Mouse (Mus musculus): ENCODE measurements around the gene Iqcc. TPM values are rescaled to one million over a fixed set of nuclear protein-coding genes. Genes with fewer than 3 reads are reported as not detected.
A peak's percentile ranks its signal among the peaks of the same experiment; 100 is the strongest.

Gene Iqcc
- polyA plus RNA-seq (2015; fragmentation: Nextera tagmentation; extraction: Ambion mirVana) = 33.7 and 36.5 TPM in 2 replicates

- peak within 1 kb of the TSS; percentile 93 for H3K9ac ChIP-seq
- no peaks in the 10 kb centered on the region for H3K9me3 ChIP-seq
- peak within 1 kb of the TSS; percentile 89 for H3K27ac ChIP-seq
- peak; percentile 80 for ATAC-seq (ENCODE audit: insufficient number of reproducible peaks, insufficient read depth, low FRiP score, low TSS enrichment, low read depth)
- H3K27me3 ChIP-seq = no peaks in the 10 kb centered on the region
- peaks cover 29% of the 10 kb centered on the region for H3K36me3 ChIP-seq
- H3K4me1 ChIP-seq = peaks cover 25% of the 10 kb centered on the region
- H3K4me2 ChIP-seq = peak within 1 kb of the TSS; percentile 86
- WGBS = 4% methylated on average over 44 of the region's 44 CpGs
- peak within 1 kb of the TSS; percentile 63 for H3K4me3 ChIP-seq
Measured at GRCm38 (mm10) chr4:129618786-129619691, at the start of gene Iqcc. Iqcc (minus strand) TSS chr4:129619099.

GRCm38 (mm10) chr4:129662255-129662813 lies 43.4 kb upstream of the Iqcc start:
- 81% methylated on average over 3 of the region's 3 CpGs for WGBS
- Histone ChIP-seq H3K9ac (no peak overlapping the region), H3K36me3 (peaks cover 65% of the 10 kb centered on the region), H3K4me2 (no peak overlapping the region), H3K4me3 (no peak overlapping the region), H3K4me1 (no peaks in the 10 kb centered on the region), H3K27ac (no peak overlapping the region), H3K9me3 (no peaks in the 10 kb centered on the region), H3K27me3 (no peaks in the 10 kb centered on the region)
- ATAC-seq (ENCODE audit: insufficient number of reproducible peaks, insufficient read depth, low FRiP score, low TSS enrichment, low read depth) = no peak

- Histone ChIP-seq H3K9ac (no peak overlapping the region), H3K27ac (no peak overlapping the region), H3K4me3 (no peak overlapping the region), H3K4me1 (no peaks in the 10 kb centered on the region), H3K4me2 (no peak overlapping the region), H3K27me3 (no peaks in the 10 kb centered on the region), H3K36me3 (peaks cover 65% of the 10 kb centered on the region), H3K9me3 (no peaks in the 10 kb centered on the region)
- 94% methylated on average over 3 of the region's 3 CpGs for WGBS
- ATAC-seq (ENCODE audit: insufficient number of reproducible peaks, insufficient read depth, low FRiP score, low TSS enrichment, low read depth) = no peak
Measured at GRCm38 (mm10) chr4:129661584-129661983, 42.7 kb upstream of the Iqcc start.

GRCm38 (mm10) chr4:129654770-129655169 lies 35.9 kb upstream of the Iqcc start:
- H3K9ac ChIP-seq = no peak overlapping the region
- H3K27me3 ChIP-seq = no peaks in the 10 kb centered on the region
- no peak for ATAC-seq (ENCODE audit: insufficient number of reproducible peaks, insufficient read depth, low FRiP score, low TSS enrichment, low read depth)
- H3K27ac ChIP-seq = no peak overlapping the region; the same call in 1 of the 2 replicates
- H3K36me3 ChIP-seq = peaks cover 95% of the 10 kb centered on the region
- no peak overlapping the region for H3K4me2 ChIP-seq
- 89% methylated on average over 14 of the region's 14 CpGs for WGBS
- no peaks in the 10 kb centered on the region for H3K9me3 ChIP-seq
- no peaks in the 10 kb centered on the region for H3K4me1 ChIP-seq
- no peak overlapping the region for H3K4me3 ChIP-seq

- no peak for ATAC-seq (ENCODE audit: insufficient number of reproducible peaks, insufficient read depth, low FRiP score, low TSS enrichment, low read depth)
- Histone ChIP-seq H3K9ac (no peak overlapping the region), H3K27me3 (no peaks in the 10 kb centered on the region), H3K27ac (no peak overlapping the region), H3K9me3 (no peaks in the 10 kb centered on the region), H3K4me2 (no peak overlapping the region), H3K4me1 (no peaks in the 10 kb centered on the region), H3K36me3 (peaks cover 98% of the 10 kb centered on the region), H3K4me3 (no peak overlapping the region)
- WGBS = 92% methylated on average over 8 of the region's 8 CpGs
Measured at GRCm38 (mm10) chr4:129650359-129650758, 31.5 kb upstream of the Iqcc start.

GRCm38 (mm10) chr4:129648656-129649055 lies 29.8 kb upstream of the Iqcc start:
- Histone ChIP-seq H3K36me3 (peaks cover 94% of the 10 kb centered on the region), H3K4me2 (no peak overlapping the region), H3K27me3 (no peaks in the 10 kb centered on the region), H3K27ac (no peak overlapping the region), H3K4me1 (no peaks in the 10 kb centered on the region), H3K4me3 (no peak overlapping the region), H3K9me3 (no peaks in the 10 kb centered on the region), H3K9ac (no peak overlapping the region)
- WGBS = 74% methylated on average over 1 of the region's 1 CpGs
- ATAC-seq (ENCODE audit: insufficient number of reproducible peaks, insufficient read depth, low FRiP score, low TSS enrichment, low read depth) = no peak

GRCm38 (mm10) chr4:129645204-129645603 lies 26.3 kb upstream of the Iqcc start:
- H3K4me1 ChIP-seq = peaks cover 9% of the 10 kb centered on the region
- H3K4me2 ChIP-seq = no peak overlapping the region
- no peak overlapping the region for H3K4me3 ChIP-seq
- no peak overlapping the region for H3K9ac ChIP-seq
- H3K27me3 ChIP-seq = no peaks in the 10 kb centered on the region
- no peak overlapping the region for H3K27ac ChIP-seq
- no peak for ATAC-seq (ENCODE audit: insufficient number of reproducible peaks, insufficient read depth, low FRiP score, low TSS enrichment, low read depth)
- peaks cover 67% of the 10 kb centered on the region for H3K36me3 ChIP-seq
- no peaks in the 10 kb centered on the region for H3K9me3 ChIP-seq
- 90% methylated on average over 6 of the region's 6 CpGs for WGBS

- Histone ChIP-seq H3K9ac (no peak overlapping the region; the same call in 1 of the 2 replicates), H3K9me3 (no peaks in the 10 kb centered on the region), H3K36me3 (peaks cover 57% of the 10 kb centered on the region), H3K27me3 (no peaks in the 10 kb centered on the region), H3K4me2 (peak overlapping the region; percentile 80), H3K4me1 (peaks cover 35% of the 10 kb centered on the region), H3K27ac (peak overlapping the region; percentile 55), H3K4me3 (peak overlapping the region; percentile 55; the same call in 1 of the 2 replicates)
- whole genome bisulfite sequencing = 30% methylated on average over 5 of the region's 5 CpGs
- ATAC-seq (ENCODE audit: insufficient number of reproducible peaks, insufficient read depth, low FRiP score, low TSS enrichment, low read depth) = no peak
Measured at GRCm38 (mm10) chr4:129641756-129642155, 22.9 kb upstream of the Iqcc start.

GRCm38 (mm10) chr4:129640638-129641467 lies 22.0 kb upstream of the Iqcc start, which contains the start of gene Txlna:
Txlna (minus strand) TSS chr4:129641065.
- under 1% methylated on average over 60 of the region's 60 CpGs for WGBS
- Histone ChIP-seq H3K4me2 (peak within 1 kb of the TSS; percentile 80), H3K36me3 (peaks cover 57% of the 10 kb centered on the region), H3K4me1 (peaks cover 35% of the 10 kb centered on the region), H3K27me3 (no peaks in the 10 kb centered on the region), H3K9me3 (no peaks in the 10 kb centered on the region), H3K4me3 (peak within 1 kb of the TSS; percentile 55), H3K9ac (peak within 1 kb of the TSS; percentile 81), H3K27ac (peak within 1 kb of the TSS; percentile 95)
- ATAC-seq (ENCODE audit: insufficient number of reproducible peaks, insufficient read depth, low FRiP score, low TSS enrichment, low read depth) = peak; percentile 93

- WGBS = 3% methylated on average over 17 of the region's 17 CpGs
- Histone ChIP-seq H3K9me3 (no peaks in the 10 kb centered on the region), H3K36me3 (peaks cover 57% of the 10 kb centered on the region), H3K4me3 (peak overlapping the region; percentile 55), H3K9ac (peak overlapping the region; percentile 81), H3K4me2 (peak overlapping the region; percentile 80), H3K27me3 (no peaks in the 10 kb centered on the region), H3K4me1 (peaks cover 35% of the 10 kb centered on the region), H3K27ac (peak overlapping the region; percentile 95)
- ATAC-seq (ENCODE audit: insufficient number of reproducible peaks, insufficient read depth, low FRiP score, low TSS enrichment, low read depth) = no peak
Measured at GRCm38 (mm10) chr4:129640101-129640637, 21.3 kb upstream of the Iqcc start.

GRCm38 (mm10) chr4:129639221-129639620 lies 20.3 kb upstream of the Iqcc start:
- Histone ChIP-seq H3K27me3 (no peaks in the 10 kb centered on the region), H3K36me3 (peaks cover 57% of the 10 kb centered on the region), H3K4me2 (peak overlapping the region; percentile 80), H3K9ac (peak overlapping the region; percentile 81), H3K4me3 (peak overlapping the region; percentile 55), H3K4me1 (peaks cover 35% of the 10 kb centered on the region), H3K27ac (no peak overlapping the region), H3K9me3 (no peaks in the 10 kb centered on the region)
- ATAC-seq (ENCODE audit: insufficient number of reproducible peaks, insufficient read depth, low FRiP score, low TSS enrichment, low read depth) = no peak
- 90% methylated on average over 15 of the region's 15 CpGs for WGBS

Data from embryonic facial prominence, embryonic 13.5 days (tissue).